Mouse (Mus musculus): ENCODE measurements around the gene Klk13. TPM values are rescaled to one million over a fixed set of nuclear protein-coding genes. Genes with fewer than 3 reads are reported as not detected.

Klk13 gene
- polyA plus RNA-seq, 1 experiment from 2014 or later, result not detected

DNA sequence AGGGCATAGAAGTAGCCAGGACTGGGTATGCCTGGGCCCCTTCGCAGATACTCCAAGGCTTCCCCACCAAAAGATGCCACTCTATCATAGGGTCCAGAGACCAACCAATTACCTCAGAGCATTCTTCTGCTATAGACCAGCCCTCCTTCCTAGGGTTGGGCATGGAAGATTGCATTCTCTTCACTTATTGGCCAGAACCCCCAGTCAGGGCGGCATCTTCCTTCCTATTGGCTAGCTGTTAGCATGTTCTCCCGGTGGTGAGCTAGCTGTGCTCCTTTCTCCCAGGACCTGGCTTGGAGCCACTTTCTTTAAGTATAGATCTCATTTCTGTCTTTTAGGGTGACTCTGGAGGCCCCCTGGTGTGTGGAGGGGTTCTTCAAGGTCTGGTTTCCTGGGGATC is 60.5 kb downstream of the Klk13 start:
- WGBS (ENCODE audit: insufficient replicate concordance), result 62% methylated on average over 3 of the region's 3 CpGs
- ATAC-seq (ENCODE audit: insufficient read depth), result no peak
- Histone ChIP-seq H3K4me2 (no peak overlapping the region), H3K9me3 (replicated peaks) (no peaks in the 10 kb centered on the region), H3K36me3 (replicated peaks) (no peaks in the 10 kb centered on the region), H3K9ac (no peak overlapping the region), H3K4me3 (replicated peaks) (no peak overlapping the region), H3K27ac (replicated peaks) (no peak overlapping the region), H3K27me3 (no peaks in the 10 kb centered on the region), H3K4me1 (replicated peaks) (no peaks in the 10 kb centered on the region)

DNA sequence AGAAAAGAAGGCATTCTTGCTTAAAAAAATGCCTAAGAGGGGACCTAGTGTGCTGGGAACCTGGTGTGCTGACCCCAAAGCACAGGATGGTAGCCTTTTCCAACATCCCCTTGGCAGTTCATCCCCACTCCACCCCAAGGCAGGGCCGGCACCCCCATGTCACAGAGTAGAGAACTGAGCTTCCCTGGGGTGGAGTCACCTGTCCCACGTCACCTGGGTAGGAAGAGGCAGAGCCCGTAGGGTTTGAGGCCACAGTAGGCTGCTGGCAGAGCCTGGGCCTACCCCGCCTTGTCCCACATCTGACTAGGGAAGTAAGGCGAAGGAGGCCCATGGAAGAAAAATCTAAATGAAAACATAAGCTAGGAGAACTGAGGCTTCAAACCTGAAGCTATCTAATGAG is 62.0 kb downstream of the Klk13 start, which contains the start of gene Klk11:
Gene Klk11, plus strand, starts transcription at position 241 of the 400 bp plus-strand sequence.
- Histone ChIP-seq H3K27ac (replicated peaks) (no peak within 1 kb of the TSS), H3K9ac (no peak within 1 kb of the TSS), H3K4me2 (no peak within 1 kb of the TSS), H3K9me3 (replicated peaks) (no peaks in the 10 kb centered on the region), H3K4me1 (replicated peaks) (no peaks in the 10 kb centered on the region), H3K36me3 (replicated peaks) (no peaks in the 10 kb centered on the region), H3K4me3 (replicated peaks) (no peak within 1 kb of the TSS), H3K27me3 (no peaks in the 10 kb centered on the region)
- WGBS (ENCODE audit: insufficient replicate concordance), result 67% methylated on average over 5 of the region's 5 CpGs
- ATAC-seq (ENCODE audit: insufficient read depth), result no peak

DNA sequence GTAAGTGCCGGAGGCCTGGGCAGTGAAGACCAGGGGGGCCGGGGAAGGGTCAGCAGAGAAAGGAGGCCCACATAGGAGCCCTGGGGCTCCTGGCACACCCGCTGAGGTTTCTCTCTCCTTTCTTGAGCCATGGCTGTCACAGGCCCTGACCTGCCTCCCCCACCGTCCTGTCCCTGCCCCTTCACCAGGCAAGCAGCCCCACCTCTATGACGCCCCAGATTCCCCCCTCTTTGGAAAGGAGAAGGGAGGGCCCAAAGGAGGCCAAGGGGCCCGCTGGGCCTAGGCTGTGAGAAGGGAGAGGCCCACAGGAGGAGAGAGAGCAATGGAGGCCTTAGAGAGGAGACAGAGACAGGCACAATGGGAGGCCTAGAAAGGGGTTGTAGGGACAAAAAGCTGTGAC is 62.4 kb downstream of the Klk13 start:
- H3K36me3 ChIP-seq (replicated peaks), result no peaks in the 10 kb centered on the region
- H3K9me3 ChIP-seq (replicated peaks), result no peaks in the 10 kb centered on the region
- H3K9ac ChIP-seq, result no peak overlapping the region
- H3K4me2 ChIP-seq, result no peak overlapping the region
- no peak overlapping the region for H3K4me3 ChIP-seq (replicated peaks)
- H3K4me1 ChIP-seq (replicated peaks), result no peaks in the 10 kb centered on the region
- no peak overlapping the region for H3K27ac ChIP-seq (replicated peaks)
- no peak for ATAC-seq (ENCODE audit: insufficient read depth)
- no peaks in the 10 kb centered on the region for H3K27me3 ChIP-seq
- WGBS (ENCODE audit: insufficient replicate concordance), result 54% methylated on average over 6 of the region's 6 CpGs

DNA sequence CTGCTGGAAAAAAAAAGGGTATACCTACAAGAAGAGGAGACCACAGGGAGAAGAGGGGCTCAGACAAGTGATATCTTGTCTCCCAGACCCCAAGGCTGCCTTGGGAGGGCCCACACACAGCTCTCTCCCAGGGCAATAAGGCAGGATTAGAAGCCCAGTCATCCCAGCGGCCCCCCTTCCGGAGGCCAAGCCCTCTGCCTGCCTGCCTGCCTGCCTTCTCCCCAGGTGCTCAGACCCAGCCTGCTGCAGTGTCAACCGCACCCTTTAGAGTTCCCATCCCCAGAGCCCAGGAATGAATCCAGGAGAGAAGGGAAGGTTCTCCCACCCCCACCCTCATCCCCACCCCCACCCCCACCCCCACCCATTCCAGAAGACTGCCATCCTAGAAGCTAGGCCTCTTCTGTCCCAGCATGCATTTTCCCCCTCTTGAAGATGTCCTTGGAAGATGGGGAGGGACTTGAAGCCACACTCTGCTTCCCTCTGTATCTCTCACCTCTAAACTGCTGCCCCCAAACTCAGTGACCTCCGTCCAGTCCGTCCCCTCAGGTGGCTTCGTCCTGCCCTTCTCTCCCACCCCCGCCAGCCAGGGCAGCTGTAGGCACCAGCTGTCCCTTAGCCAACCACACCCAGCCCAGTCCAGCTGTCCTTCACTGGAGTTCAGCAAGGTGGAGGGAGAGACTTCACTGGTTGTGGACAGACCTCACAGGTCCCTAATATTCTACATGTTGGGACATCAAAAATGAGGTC is 63.1 kb downstream of the Klk13 start:
- Histone ChIP-seq H3K4me1 (replicated peaks) (no peaks in the 10 kb centered on the region), H3K9ac (no peak overlapping the region), H3K27me3 (no peaks in the 10 kb centered on the region), H3K9me3 (replicated peaks) (no peaks in the 10 kb centered on the region), H3K4me2 (no peak overlapping the region), H3K36me3 (replicated peaks) (no peaks in the 10 kb centered on the region), H3K4me3 (replicated peaks) (no peak overlapping the region), H3K27ac (replicated peaks) (no peak overlapping the region)
- WGBS (ENCODE audit: insufficient replicate concordance), result 55% methylated on average over 7 of the region's 7 CpGs
- ATAC-seq (ENCODE audit: insufficient read depth), result no peak

DNA sequence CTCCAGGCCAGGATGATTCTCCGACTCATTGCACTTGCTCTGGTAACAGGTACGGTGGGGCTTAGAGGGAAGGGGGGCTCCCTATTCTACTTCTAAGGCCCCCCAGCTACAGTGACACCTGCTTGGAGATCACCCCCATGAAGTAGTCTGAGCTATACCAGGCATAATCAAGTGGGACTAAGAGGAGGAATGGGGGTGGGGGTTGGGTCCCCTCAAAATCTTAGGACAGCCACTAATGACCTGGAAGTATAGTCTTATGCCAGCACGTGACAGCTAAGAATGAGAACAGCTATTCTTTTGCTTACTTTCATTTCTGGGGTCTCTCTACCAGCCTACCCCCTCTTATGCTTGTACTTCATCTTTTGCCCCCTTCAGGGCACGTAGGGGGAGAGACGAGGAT is 64.1 kb downstream of the Klk13 start:
- 67% methylated on average over 5 of the region's 5 CpGs for WGBS (ENCODE audit: insufficient replicate concordance)

More for the DNA sequence above, 64.1 kb downstream of the Klk13 start:
- Histone ChIP-seq H3K9me3 (replicated peaks) (no peaks in the 10 kb centered on the region), H3K9ac (no peak overlapping the region), H3K4me1 (replicated peaks) (no peaks in the 10 kb centered on the region), H3K36me3 (replicated peaks) (no peaks in the 10 kb centered on the region), H3K27me3 (no peaks in the 10 kb centered on the region), H3K4me2 (no peak overlapping the region), H3K4me3 (replicated peaks) (no peak overlapping the region), H3K27ac (replicated peaks) (no peak overlapping the region)
- no peak for ATAC-seq (ENCODE audit: insufficient read depth)

Other genes with a start within 250 kb of the Klk13 start
- 1.0 and 1.5 TPM in 2 replicates for gene Vsig10l, start 249.4 kb upstream of the Klk13 start, polyA plus RNA-seq (2015; fragmentation: Nextera tagmentation; extraction: Ambion mirVana)
- gene Iglon5, start 222.5 kb upstream of the Klk13 start, polyA plus RNA-seq (2015; fragmentation: Nextera tagmentation; extraction: Ambion mirVana), result not detected in 2 replicates
- gene 4931406B18Rik, start 206.6 kb upstream of the Klk13 start, polyA plus RNA-seq (2015; fragmentation: Nextera tagmentation; extraction: Ambion mirVana), result not detected in 2 replicates
- gene Cd33, start 168.1 kb upstream of the Klk13 start, polyA plus RNA-seq (2015; fragmentation: Nextera tagmentation; extraction: Ambion mirVana), result 3.0 and 3.6 TPM in 2 replicates
- gene Zfp658, start 150.3 kb upstream of the Klk13 start, polyA plus RNA-seq (2015; fragmentation: Nextera tagmentation; extraction: Ambion mirVana), result 0.18 and 0.22 TPM in 2 replicates
- 2.0 and 2.2 TPM in 2 replicates for gene Zfp719, start 133.0 kb upstream of the Klk13 start, polyA plus RNA-seq (2015; fragmentation: Nextera tagmentation; extraction: Ambion mirVana)
- gene Zfp819, start 105.4 kb upstream of the Klk13 start, polyA plus RNA-seq (2015; fragmentation: Nextera tagmentation; extraction: Ambion mirVana), result not detected in 2 replicates
- gene Ceacam18, start 77.9 kb upstream of the Klk13 start, polyA plus RNA-seq (2015; fragmentation: Nextera tagmentation; extraction: Ambion mirVana), result 0.05 TPM in 1 of 2 replicates, not detected in the other
- 4.2 and 5.1 TPM in 2 replicates for gene Siglece, start 52.4 kb upstream of the Klk13 start, polyA plus RNA-seq (2015; fragmentation: Nextera tagmentation; extraction: Ambion mirVana)
- 4.1 and 5.3 TPM in 2 replicates for gene Ctu1, start 40.6 kb upstream of the Klk13 start, polyA plus RNA-seq (2015; fragmentation: Nextera tagmentation; extraction: Ambion mirVana)
- not detected in 2 replicates for gene Klk14, start 22.1 kb upstream of the Klk13 start, polyA plus RNA-seq (2015; fragmentation: Nextera tagmentation; extraction: Ambion mirVana)
- not detected in 2 replicates for gene Klk12, start 56.3 kb downstream of the Klk13 start, polyA plus RNA-seq (2015; fragmentation: Nextera tagmentation; extraction: Ambion mirVana)
- not detected in 2 replicates for gene Klk11, start 62.0 kb downstream of the Klk13 start, polyA plus RNA-seq (2015; fragmentation: Nextera tagmentation; extraction: Ambion mirVana)
- 0.06 and 0.10 TPM in 2 replicates for gene Klk10, start 68.5 kb downstream of the Klk13 start, polyA plus RNA-seq (2015; fragmentation: Nextera tagmentation; extraction: Ambion mirVana)
- gene Klk9, start 79.3 kb downstream of the Klk13 start, polyA plus RNA-seq (2015; fragmentation: Nextera tagmentation; extraction: Ambion mirVana), result not detected in 2 replicates
- 5.1 and 5.4 TPM in 2 replicates for gene Klk8, start 85.0 kb downstream of the Klk13 start, polyA plus RNA-seq (2015; fragmentation: Nextera tagmentation; extraction: Ambion mirVana)
- not detected in 2 replicates for gene Klk7, start 98.7 kb downstream of the Klk13 start, polyA plus RNA-seq (2015; fragmentation: Nextera tagmentation; extraction: Ambion mirVana)
- gene Klk6, start 111.9 kb downstream of the Klk13 start, polyA plus RNA-seq (2015; fragmentation: Nextera tagmentation; extraction: Ambion mirVana), result not detected in 2 replicates
- not detected in 2 replicates for gene Klk5, start 129.4 kb downstream of the Klk13 start, polyA plus RNA-seq (2015; fragmentation: Nextera tagmentation; extraction: Ambion mirVana)
- gene Klk4, start 168.6 kb downstream of the Klk13 start, polyA plus RNA-seq (2015; fragmentation: Nextera tagmentation; extraction: Ambion mirVana), result not detected in 2 replicates
- not detected in 2 replicates for gene Klk15, start 221.2 kb downstream of the Klk13 start, polyA plus RNA-seq (2015; fragmentation: Nextera tagmentation; extraction: Ambion mirVana)
- gene Klk1b8, start 238.1 kb downstream of the Klk13 start, polyA plus RNA-seq (2015; fragmentation: Nextera tagmentation; extraction: Ambion mirVana), result not detected in 2 replicates